Mouse (Mus musculus) right cerebral cortex, postnatal 4 days (tissue): Measurements from ENCODE around the gene Insig2.

ENCODE experiments used
- DNase-seq: peaks from one replicate; pipeline ENCODE4 v3.0.0-alpha.2; 2022

The Insig2 gene

GRCm38 (mm10) chr1:121332485-121332884, at the start of gene Insig2:
Gene Insig2 (minus strand): TSS chr1:121332589.
- DNase-seq: no peak

DNA sequence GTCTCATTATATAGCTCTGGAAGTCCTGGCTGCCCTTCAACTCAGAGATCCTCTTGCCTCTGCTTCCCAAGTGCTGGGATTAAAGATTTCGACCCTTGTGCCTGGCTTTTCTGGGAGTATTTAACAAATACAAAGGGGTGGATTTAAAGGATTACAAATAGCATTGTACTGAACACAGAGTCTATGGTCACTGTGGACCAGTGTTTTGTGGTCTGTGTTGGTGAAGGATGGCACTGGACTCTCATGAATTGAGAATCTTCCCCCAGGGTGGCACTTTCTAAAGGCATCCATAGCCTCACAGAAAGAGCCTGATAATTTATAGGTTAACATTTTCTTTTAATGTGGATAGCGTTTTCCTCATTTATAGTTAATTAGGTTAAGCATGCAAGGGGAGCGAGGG, 49.2 kb upstream of the Insig2 start:
- DNase-seq: no peak

GRCm38 (mm10) chr1:121380033-121380432, 47.6 kb upstream of the Insig2 start:
- DNase-seq: no peak

GRCm38 (mm10) chr1:121377901-121378300, 45.5 kb upstream of the Insig2 start:
- no peak for DNase-seq

- no peak for DNase-seq
Measured at GRCm38 (mm10) chr1:121377410-121377809, 45.0 kb upstream of the Insig2 start.

GRCm38 (mm10) chr1:121373631-121374030, 41.2 kb upstream of the Insig2 start:
- DNase-seq: no peak

DNA sequence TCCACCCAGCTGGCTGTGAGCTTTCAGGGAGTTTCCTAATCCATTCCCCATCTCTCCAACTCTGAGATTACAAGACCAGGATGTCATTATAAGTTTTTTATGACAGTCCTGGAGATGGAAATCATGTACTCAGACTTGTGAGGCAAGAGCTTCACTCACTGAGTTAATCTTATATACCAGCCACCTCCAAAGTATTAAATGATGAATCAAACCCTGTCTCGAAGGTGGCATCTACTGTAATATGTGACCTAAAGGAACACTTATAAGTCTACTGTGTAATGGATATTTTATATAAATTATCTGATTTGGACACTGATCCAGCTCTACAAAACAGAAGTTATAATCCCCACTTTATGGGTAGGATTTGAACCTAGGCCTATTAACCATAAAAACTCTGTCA, 40.3 kb upstream of the Insig2 start:
- no peak for DNase-seq

DNA sequence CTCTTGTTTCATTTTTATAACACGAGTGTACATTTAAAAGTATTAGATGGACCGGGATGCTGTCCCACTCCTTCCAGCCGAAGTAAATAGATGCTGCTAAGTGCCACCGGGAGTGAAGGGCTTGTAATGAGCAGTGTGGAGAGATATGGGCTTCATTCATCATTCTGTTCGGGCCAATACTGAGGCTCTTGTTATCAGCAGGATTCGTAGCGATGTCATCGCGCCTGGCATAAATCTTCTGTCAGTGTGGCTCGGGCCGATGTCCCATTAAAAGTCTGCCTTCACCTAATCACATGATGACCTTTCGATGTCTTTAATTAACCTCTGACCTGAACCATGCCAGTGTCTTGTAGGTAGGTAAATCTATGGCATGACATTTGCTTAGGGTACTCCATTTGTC, 39.1 kb upstream of the Insig2 start:
- DNase-seq: no peak

- no peak for DNase-seq
Measured at GRCm38 (mm10) chr1:121367257-121367656, 34.9 kb upstream of the Insig2 start.

GRCm38 (mm10) chr1:121360561-121360960, 28.2 kb upstream of the Insig2 start:
- DNase-seq: no peak

DNA sequence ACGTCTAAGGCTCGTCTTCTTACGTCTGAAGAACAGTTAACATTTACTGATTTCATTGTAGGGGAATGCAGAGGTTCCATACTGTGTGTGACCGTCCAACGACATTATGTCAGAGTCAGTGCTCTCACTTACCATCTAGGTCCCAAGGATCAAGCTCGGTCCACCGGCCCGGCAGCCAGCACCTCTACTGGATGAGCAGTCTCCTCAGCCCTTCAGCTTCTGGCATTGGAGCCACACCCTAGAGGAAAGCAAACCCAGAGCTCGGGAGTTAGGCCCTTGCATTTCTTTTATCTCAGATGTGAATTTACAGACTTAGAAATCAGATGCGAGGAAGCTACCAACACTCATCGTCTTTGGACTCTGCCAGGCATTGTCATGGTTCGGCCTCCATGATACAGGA, 27.3 kb upstream of the Insig2 start:
- DNase-seq: no peak

GRCm38 (mm10) chr1:121353779-121354178, 21.4 kb upstream of the Insig2 start:
- DNase-seq: no peak

- no peak for DNase-seq
Measured at GRCm38 (mm10) chr1:121351037-121351436, 18.6 kb upstream of the Insig2 start.

- no peak for DNase-seq
Measured at GRCm38 (mm10) chr1:121350616-121351015, 18.2 kb upstream of the Insig2 start.

DNA sequence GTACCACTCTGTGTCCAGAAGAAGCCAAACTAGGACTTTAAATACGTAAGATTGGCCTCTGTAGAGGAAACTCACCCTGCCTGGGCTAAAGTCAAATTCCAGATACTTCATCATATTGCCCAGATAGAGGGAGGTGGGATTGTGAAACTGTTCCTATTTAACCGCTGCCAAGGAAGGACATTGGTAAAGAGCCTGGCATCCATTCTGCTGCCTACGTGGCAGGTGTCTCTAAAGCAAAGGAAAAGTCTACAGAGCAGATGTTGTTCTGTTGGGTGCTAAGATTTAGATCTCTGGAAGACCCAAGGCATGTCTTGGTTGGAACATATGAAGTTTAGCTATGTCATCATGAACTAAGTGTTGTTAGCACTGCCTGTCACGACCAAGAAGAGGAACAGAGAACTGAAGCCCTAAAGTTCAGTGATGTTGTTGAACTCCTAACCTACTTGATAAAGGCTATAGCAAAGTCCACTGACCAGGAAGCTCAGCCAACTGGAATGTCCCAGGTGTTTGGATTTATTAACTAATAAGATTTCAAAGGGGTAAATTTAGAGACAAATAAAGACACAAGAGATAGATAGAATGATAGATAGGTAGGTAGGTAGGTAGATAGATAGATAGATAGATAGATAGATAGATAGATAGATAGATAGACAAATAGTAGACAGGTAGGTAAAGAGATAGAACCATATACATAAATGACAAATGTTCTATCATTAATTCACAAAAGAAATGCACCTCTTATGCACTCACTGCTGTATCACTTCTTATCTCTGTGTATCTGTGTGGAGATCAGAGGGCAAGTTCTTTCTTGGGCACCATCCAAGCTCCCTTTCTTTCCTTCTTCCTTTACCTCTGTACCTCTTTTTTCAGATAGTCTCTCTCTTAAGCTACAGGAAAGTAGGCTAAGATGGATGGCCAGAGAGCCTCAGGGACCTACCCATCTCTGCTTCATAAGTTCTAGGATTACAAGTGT, 16.8 kb upstream of the Insig2 start:
- DNase-seq: no peak

DNA sequence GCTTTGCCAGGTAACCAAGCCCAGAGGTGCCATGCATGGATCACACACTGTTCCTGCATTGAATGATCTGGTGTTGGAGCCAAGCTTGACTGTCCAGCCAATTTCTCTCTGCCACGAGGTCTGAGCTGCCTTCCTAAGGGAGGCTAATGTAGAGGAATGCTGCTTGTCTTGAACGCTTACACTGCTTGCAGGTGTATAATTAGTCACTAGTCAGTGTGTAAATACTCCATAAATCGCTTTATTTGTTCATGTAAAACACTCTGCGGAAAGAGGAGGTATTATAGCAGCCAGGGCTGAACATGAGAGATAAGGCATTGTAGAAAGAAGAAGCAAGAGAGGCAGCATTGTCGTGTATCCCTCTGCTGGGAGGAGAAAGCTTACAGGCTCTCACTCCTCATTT, 11.6 kb upstream of the Insig2 start:
- DNase-seq: no peak

DNA sequence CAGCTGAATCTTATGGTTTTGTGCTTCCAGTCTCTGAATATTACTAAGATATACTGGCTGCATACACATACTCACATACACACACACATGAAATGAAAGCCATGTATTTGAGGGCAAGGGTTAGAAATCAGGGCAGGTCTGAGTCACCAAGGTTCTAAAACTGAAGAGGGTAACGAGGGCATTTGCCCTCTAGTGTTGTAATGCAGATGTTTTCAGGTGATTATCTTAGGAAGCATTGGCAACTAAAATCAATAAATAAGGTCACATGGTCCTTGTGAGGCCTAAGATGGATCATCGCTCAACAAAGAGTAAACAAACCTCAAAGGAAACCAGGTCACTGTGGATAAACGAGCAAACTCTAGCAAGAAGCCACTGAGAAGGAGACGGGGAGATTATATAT, 3.4 kb upstream of the Insig2 start:
- no peak for DNase-seq

DNA sequence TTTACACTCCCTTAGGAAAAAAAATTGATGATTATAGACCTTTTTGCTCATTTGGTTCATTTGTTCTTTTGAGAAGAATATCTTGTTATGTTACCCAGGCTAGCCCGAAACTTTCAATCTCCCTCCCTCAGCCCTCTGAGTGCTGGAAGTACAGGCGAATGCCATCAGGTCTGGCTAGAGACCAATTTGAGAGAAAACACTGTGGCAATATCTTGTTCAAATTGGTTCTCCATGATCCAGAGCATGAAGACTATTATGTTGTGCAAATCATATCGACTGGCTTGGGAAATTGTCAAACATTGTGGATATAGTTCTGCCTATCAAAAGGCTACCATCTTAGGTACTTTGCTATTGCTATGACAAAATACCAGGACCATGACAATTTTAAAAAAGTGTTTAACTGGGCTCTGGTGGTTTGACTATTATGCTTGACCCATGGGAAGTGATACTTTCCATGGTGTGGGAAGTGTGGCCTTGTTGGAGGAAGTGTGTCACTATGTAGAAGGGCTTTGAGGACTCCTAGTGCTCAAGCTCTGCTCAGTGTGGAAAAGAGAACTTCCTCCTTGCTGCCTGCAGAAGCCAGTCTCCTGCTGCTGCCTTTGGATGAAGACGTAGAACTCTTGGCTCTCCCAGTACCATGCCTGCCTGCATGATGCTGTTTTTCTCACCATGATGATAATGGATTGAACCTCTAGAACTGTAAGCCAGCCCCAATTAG, 1.8 kb upstream of the Insig2 start:
- no peak for DNase-seq

DNA sequence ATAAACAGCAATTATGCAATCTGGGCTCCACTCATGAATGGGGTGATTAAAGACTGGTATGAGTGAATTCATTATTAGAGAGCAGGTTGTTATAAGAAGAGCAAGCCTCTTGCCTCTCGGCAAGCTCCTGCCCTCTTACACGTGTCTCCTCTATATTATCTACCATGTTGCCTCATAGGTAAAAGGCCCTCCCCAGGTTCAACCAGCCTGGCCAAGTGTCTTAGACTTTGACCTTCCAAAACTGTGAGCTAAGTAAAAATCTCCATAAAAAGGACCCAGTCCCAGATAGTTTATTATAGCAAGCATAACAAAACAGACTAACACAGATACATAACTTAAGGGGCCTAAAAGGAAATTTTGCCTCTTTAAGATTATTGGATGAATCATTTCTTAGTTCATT, 1.8 kb downstream of the Insig2 start:
- no peak for DNase-seq

DNA sequence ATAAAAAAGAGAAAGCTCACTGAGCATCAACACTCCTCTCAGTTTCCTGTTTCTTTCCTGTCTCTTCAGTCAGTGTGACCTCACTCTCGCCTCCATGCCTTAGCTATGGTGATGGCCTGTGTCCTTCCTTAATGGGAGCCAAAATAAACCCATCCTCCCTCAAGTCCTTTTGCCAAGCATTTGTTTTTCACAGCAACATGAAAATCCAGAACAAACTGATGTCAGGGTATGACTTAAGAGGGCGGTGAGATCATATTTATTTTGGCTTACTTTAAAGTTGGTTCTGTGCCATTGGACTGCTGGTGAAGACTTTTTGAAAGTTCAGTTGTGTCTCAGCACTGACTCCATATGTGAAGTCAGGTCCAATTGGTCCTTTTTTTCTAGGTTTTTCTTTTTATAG, 3.0 kb downstream of the Insig2 start:
- no peak for DNase-seq

- no peak for DNase-seq
Measured at GRCm38 (mm10) chr1:121328193-121328555, 4.2 kb downstream of the Insig2 start.

DNA sequence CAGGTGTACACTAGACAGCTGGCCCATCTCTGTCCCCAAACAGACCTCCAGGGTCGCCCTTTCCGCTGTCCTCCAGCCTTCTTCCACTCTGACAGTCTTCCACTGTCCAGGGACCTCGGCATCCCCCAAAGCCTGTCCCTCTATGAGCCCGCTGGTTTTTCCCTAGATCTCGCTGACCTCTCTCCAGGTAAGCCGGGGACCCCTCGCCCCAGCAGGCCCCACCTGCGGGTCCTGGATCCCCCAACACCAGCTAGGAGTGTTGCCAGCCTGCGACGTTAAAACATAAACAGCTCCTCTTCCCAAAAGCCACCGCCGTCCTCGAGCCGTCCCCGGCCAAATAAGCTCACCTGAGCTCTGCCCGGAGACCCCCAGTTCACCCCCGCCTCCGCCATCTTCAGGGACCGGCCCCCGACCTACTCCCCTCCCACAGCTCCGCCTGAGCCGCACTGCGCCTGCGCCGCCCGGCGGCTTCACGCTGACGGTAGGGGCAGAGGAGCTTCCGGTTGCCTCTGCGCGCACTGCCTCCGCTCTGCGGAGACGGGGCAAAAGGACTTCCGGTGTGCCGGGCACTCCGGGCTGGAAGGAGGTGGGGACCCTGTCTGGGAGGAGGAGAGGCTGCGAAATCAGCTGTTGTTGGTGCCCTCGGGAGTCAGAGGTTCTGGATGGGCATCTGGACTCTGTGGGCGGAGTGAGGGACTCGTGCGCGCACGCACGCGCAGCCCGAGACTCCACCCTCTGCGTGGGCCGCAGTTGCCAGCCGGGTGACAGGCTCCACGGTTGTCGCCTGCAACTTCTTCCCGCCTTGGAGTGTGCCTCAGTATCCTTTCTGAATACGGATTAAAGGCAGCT, 4.8 kb downstream of the Insig2 start:
- DNase-seq: peak; percentile 94
